Mouse (Mus musculus): ENCODE measurements around the gene Armc3.

- TF ChIP-seq NELFE (IDR thresholded peaks at IDR 0.05; ENCODE audit: low read depth, low read length), result no peak
- TF ChIP-seq GATA1 (IDR thresholded peaks at IDR 0.05; ENCODE audit: low read depth, low read length), result no peak
- TF ChIP-seq TCF12 (IDR thresholded peaks at IDR 0.05; ENCODE audit: low read depth, low read length), result no peak
- TF ChIP-seq USF1 (IDR thresholded peaks at IDR 0.05; ENCODE audit: low read depth, low read length), result no peak
- TF ChIP-seq GABPA (IDR thresholded peaks at IDR 0.05; ENCODE audit: low read depth, low read length), result no peak
- no peak for TF ChIP-seq E2F4 (IDR thresholded peaks at IDR 0.05; ENCODE audit: borderline replicate concordance, low read depth, low read length)
- no peak for TF ChIP-seq CTCF (IDR thresholded peaks at IDR 0.05 in 2 of 3, conservative IDR thresholded peaks at IDR 0.05 in 1 of 3; ENCODE audit: control insufficient read depth in 1 of 3, insufficient read depth in 1 of 3, low read depth in 2 of 3, low read length in 3 of 3, poor library complexity in 1 of 3, severe bottlenecking in 1 of 3)
- TF ChIP-seq UBTF (IDR thresholded peaks at IDR 0.05; ENCODE audit: borderline replicate concordance, insufficient read depth, low read depth, low read length), result no peak
- no peak for TF ChIP-seq POLR2AphosphoS2 (IDR thresholded peaks at IDR 0.05; ENCODE audit: low read length)
- TF ChIP-seq POLR2A (IDR thresholded peaks at IDR 0.05; ENCODE audit: control insufficient read depth in 1 of 2, insufficient read depth in 1 of 2, low read depth in 1 of 2, low read length in 2 of 2, poor library complexity in 1 of 2), result no peak
- no peak for TF ChIP-seq EP300 (IDR thresholded peaks at IDR 0.05; ENCODE audit: low read depth in 1 of 2, low read length in 2 of 2)
- no peak for TF ChIP-seq ZC3H11A (IDR thresholded peaks at IDR 0.05; ENCODE audit: low read depth, low read length)
Observed at GRCm38 (mm10) chr2:19327811-19328210, 128.7 kb downstream of the Armc3 start.

Data from MEL (cell line).